Mouse (Mus musculus): ENCODE results near the gene Rnf144a. TPM values are rescaled to one million over a fixed set of nuclear protein-coding genes. Genes with fewer than 3 reads are reported as not detected.

Rnf144a gene
- polyA plus RNA-seq, 1 experiment = 13.8 TPM

DNA sequence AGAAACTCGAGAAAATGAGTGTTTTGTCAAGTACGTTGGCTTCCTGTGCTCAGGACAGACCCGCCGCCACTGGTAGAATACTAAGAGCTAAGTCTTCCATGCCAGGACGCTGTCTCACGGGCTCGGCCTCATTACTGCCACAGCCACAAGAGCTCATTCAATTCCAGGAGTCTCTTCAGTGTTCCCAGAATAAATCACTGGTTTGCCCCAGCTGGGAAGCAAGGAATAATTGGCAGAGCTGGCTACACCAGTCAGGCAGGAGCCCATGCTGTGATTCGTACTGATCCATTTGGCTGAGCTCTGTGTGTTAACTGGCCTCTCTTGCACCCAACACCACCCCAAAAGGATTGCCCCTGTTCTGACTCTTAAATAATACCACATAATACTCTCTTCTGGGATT lies 45.0 kb downstream of the Rnf144a start:
- Histone ChIP-seq H3K36me3 (ENCODE audit: control insufficient read depth, insufficient read depth, low read length) (no peaks in the 10 kb centered on the region), H3K4me3 (ENCODE audit: control insufficient read depth, low read depth, low read length) (no peak overlapping the region), H3K4me1 (ENCODE audit: control insufficient read depth, insufficient read depth, low read length) (no peaks in the 10 kb centered on the region), H3K27me3 (ENCODE audit: control insufficient read depth, insufficient read depth, low read length) (no peaks in the 10 kb centered on the region), H3K27ac (ENCODE audit: control insufficient read depth, insufficient read depth, low read depth, low read length) (no peak overlapping the region)
- no peak for TF ChIP-seq POLR2A (IDR thresholded peaks at IDR 0.05; ENCODE audit: control insufficient read depth, low read depth, low read length)
- no peak for TF ChIP-seq CTCF (IDR thresholded peaks at IDR 0.05; ENCODE audit: control insufficient read depth, insufficient read depth, insufficient replicate concordance, low read depth, low read length)

DNA sequence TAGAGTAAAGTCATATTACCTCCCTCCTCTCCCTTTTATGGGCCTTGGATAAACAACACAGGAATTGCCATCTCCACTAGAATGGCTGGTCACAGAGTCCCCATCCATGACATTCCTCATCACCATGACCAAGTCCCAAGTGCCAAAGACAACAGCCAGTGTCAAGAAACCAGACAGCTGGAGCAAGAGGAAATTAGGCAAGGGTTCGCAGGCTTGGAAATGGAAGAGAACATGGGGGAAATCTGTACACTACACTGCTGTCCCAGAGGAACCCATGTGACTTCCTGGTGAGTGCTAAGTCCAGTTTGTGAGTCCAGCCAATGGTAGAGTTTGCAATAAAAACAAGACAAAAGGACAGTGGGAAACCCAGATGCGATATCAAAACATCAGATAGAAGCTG lies 47.7 kb downstream of the Rnf144a start:
- TF ChIP-seq POLR2A (IDR thresholded peaks at IDR 0.05; ENCODE audit: control insufficient read depth, low read depth, low read length) (no peak), CTCF (IDR thresholded peaks at IDR 0.05; ENCODE audit: control insufficient read depth, insufficient read depth, insufficient replicate concordance, low read depth, low read length) (no peak)
- Histone ChIP-seq H3K4me3 (ENCODE audit: control insufficient read depth, low read depth, low read length) (no peak overlapping the region), H3K27me3 (ENCODE audit: control insufficient read depth, insufficient read depth, low read length) (no peaks in the 10 kb centered on the region), H3K4me1 (ENCODE audit: control insufficient read depth, insufficient read depth, low read length) (no peaks in the 10 kb centered on the region), H3K36me3 (ENCODE audit: control insufficient read depth, insufficient read depth, low read length) (no peaks in the 10 kb centered on the region), H3K27ac (ENCODE audit: control insufficient read depth, insufficient read depth, low read depth, low read length) (no peak overlapping the region)

DNA sequence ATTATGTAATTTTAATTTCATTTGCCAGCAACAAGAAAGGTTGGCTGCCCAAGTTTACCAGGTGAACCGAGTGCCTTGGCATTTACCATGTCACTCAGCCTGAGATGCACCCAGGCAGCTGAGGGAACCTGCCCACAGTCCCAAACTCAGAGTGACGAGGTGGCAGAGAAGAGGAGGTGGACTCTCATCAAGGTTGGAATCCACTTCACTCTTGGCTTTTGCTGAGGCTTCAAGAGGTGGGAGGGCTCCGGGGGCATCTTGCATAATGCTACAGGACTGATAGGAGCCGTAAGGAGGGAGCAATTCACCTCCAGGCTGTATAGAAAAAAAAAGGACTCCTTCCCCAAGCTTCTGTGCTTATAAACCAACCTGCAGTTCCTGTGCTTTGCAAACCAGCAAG lies 48.7 kb downstream of the Rnf144a start:
- TF ChIP-seq CTCF (IDR thresholded peaks at IDR 0.05; ENCODE audit: control insufficient read depth, insufficient read depth, insufficient replicate concordance, low read depth, low read length) = no peak
- no peak for TF ChIP-seq POLR2A (IDR thresholded peaks at IDR 0.05; ENCODE audit: control insufficient read depth, low read depth, low read length)
- H3K4me3 ChIP-seq (ENCODE audit: control insufficient read depth, low read depth, low read length) = no peak overlapping the region
- no peak overlapping the region for H3K27ac ChIP-seq (ENCODE audit: control insufficient read depth, insufficient read depth, low read depth, low read length)
- H3K27me3 ChIP-seq (ENCODE audit: control insufficient read depth, insufficient read depth, low read length) = no peaks in the 10 kb centered on the region
- H3K36me3 ChIP-seq (ENCODE audit: control insufficient read depth, insufficient read depth, low read length) = no peaks in the 10 kb centered on the region
- H3K4me1 ChIP-seq (ENCODE audit: control insufficient read depth, insufficient read depth, low read length) = no peaks in the 10 kb centered on the region

DNA sequence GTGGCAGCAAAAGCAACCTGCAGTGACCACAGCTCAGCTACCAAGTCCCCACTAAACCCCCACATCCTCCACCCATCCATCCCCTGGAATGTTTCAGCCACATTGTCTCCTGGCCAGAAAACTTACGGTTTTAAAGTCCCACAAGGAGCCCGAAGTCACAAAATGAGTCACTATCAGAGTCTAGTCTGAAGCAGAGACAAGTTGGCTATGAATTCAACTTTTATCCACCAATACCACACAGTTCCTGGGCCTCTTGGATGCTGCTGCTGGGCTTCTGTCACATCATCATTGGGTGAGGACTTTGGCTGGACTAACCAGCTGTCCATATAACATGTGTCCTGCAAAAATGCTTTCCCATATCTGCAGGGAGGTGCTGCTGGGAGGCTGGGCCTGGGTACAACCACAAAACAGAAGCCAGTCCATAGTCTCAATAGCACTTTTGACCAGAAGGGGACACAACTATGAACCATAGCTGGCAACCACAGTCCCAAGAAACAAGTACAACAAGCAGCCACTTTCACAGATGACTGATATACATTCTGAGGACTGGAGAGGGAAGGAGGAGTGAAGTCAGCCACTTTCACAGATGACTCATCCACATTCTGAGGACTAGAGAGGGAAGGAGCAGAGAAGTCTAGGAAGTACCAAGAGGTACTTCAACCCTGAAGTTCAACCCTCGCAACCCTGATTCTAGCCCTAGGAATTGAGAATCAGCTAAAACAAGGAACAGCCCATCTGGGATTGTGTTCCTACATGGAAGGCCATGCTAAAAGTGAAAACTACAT lies 49.3 kb downstream of the Rnf144a start:
- no peaks in the 10 kb centered on the region for H3K4me1 ChIP-seq (ENCODE audit: control insufficient read depth, insufficient read depth, low read length)
- H3K36me3 ChIP-seq (ENCODE audit: control insufficient read depth, insufficient read depth, low read length) = no peaks in the 10 kb centered on the region
- no peak for TF ChIP-seq POLR2A (IDR thresholded peaks at IDR 0.05; ENCODE audit: control insufficient read depth, low read depth, low read length)
- TF ChIP-seq CTCF (IDR thresholded peaks at IDR 0.05; ENCODE audit: control insufficient read depth, insufficient read depth, insufficient replicate concordance, low read depth, low read length) = no peak
- H3K4me3 ChIP-seq (ENCODE audit: control insufficient read depth, low read depth, low read length) = no peak overlapping the region
- H3K27me3 ChIP-seq (ENCODE audit: control insufficient read depth, insufficient read depth, low read length) = no peaks in the 10 kb centered on the region
- no peak overlapping the region for H3K27ac ChIP-seq (ENCODE audit: control insufficient read depth, insufficient read depth, low read depth, low read length)

DNA sequence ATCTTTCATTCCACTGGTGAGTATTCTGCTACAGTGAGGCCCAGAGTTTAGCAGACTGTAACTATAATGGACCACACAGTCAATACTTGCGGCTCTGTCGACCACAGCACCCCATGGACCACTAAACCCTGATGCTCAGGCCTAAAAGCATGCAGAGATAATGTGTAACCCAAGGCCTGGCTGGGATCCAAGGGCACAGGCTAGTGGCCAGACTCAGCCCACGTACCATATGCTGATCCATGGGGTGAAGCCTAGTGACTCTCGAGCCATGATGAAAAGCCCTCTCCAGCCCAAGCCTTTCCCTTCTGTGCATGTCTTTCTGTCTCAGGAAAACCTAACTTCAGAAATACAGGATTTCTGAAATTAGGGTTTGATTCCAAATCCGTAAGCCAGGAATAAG lies 50.2 kb downstream of the Rnf144a start:
- no peak overlapping the region for H3K4me3 ChIP-seq (ENCODE audit: control insufficient read depth, low read depth, low read length)
- TF ChIP-seq POLR2A (IDR thresholded peaks at IDR 0.05; ENCODE audit: control insufficient read depth, low read depth, low read length) (no peak), CTCF (IDR thresholded peaks at IDR 0.05; ENCODE audit: control insufficient read depth, insufficient read depth, insufficient replicate concordance, low read depth, low read length) (no peak)

DNA sequence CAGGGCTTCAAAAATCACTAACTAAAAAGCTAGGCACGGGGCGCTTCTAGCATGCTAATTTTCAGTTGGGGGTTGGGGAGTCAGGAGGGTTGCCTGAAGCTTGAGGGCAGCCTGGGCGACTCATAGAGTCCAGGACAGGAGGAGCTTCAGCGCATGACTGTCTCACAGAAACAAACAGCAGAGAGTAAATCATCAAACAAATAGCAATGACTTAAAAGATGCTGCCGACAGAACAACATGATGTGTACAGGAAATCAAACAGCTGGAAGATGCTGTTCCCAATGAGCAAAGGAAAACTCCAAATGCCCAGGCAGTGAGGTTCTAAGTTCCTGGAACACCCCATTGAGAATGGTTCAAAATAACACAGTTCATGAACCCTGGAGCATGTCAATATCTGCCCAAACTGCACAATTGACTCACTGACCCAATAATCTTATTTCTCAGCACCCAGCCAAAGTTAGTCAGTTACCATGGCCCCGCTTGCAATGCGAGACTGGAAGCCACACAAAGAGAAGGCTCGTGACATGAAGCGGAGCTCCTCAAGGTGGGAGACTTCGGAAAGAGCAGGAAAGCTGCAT lies 54.0 kb downstream of the Rnf144a start:
- TF ChIP-seq POLR2A (IDR thresholded peaks at IDR 0.05; ENCODE audit: control insufficient read depth, low read depth, low read length) = no peak
- TF ChIP-seq CTCF (IDR thresholded peaks at IDR 0.05; ENCODE audit: control insufficient read depth, insufficient read depth, insufficient replicate concordance, low read depth, low read length) = no peak
- H3K27ac ChIP-seq (ENCODE audit: control insufficient read depth, insufficient read depth, low read depth, low read length) = no peak overlapping the region
- no peak overlapping the region for H3K4me3 ChIP-seq (ENCODE audit: control insufficient read depth, low read depth, low read length)
- H3K4me1 ChIP-seq (ENCODE audit: control insufficient read depth, insufficient read depth, low read length) = peaks cover 4% of the 10 kb centered on the region; the same call in 1 of the 2 replicates
- no peaks in the 10 kb centered on the region for H3K27me3 ChIP-seq (ENCODE audit: control insufficient read depth, insufficient read depth, low read length)
- no peaks in the 10 kb centered on the region for H3K36me3 ChIP-seq (ENCODE audit: control insufficient read depth, insufficient read depth, low read length)

More for the DNA sequence above, 50.2 kb downstream of the Rnf144a start:
- Histone ChIP-seq H3K4me1 (ENCODE audit: control insufficient read depth, insufficient read depth, low read length) (no peaks in the 10 kb centered on the region), H3K36me3 (ENCODE audit: control insufficient read depth, insufficient read depth, low read length) (no peaks in the 10 kb centered on the region), H3K27ac (ENCODE audit: control insufficient read depth, insufficient read depth, low read depth, low read length) (no peak overlapping the region), H3K27me3 (ENCODE audit: control insufficient read depth, insufficient read depth, low read length) (no peaks in the 10 kb centered on the region)

DNA sequence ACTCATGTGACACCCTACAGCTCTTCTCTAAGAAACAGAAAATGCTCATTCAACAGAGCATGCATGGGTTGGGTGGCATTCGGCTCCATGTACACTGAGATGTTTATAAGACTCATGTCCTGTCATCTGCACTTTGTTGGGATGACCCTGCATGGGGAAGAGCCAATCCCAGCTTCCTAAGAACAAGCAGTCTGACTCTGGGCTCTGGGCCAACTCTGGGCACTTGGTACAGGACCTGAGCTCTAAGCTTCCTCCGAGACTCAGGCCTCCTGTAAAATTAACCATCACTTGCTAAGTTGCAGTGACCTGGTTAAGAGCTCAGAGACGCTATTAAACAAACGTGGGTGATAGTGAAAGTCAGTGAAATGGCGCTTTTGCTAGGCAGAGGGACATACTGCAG lies 55.2 kb downstream of the Rnf144a start:
- Histone ChIP-seq H3K4me1 (ENCODE audit: control insufficient read depth, insufficient read depth, low read length) (peaks cover 4% of the 10 kb centered on the region; the same call in 1 of the 2 replicates), H3K4me3 (ENCODE audit: control insufficient read depth, low read depth, low read length) (no peak overlapping the region), H3K27ac (ENCODE audit: control insufficient read depth, insufficient read depth, low read depth, low read length) (no peak overlapping the region), H3K27me3 (ENCODE audit: control insufficient read depth, insufficient read depth, low read length) (no peaks in the 10 kb centered on the region), H3K36me3 (ENCODE audit: control insufficient read depth, insufficient read depth, low read length) (no peaks in the 10 kb centered on the region)
- TF ChIP-seq POLR2A (IDR thresholded peaks at IDR 0.05; ENCODE audit: control insufficient read depth, low read depth, low read length) (no peak), CTCF (IDR thresholded peaks at IDR 0.05; ENCODE audit: control insufficient read depth, insufficient read depth, insufficient replicate concordance, low read depth, low read length) (no peak)

All from testis, adult 2 months (tissue).